Mouse (Mus musculus): ENCODE measurements at regions not wholly inside any gene's neighbourhood (a gene's known extent, or its start where the extent isn't known, plus 50 kb on each side); places are given as distances from the start of the nearest gene placed in this dataset.
A peak's percentile ranks its signal among the peaks of the same experiment; 100 is the strongest.

DNA sequence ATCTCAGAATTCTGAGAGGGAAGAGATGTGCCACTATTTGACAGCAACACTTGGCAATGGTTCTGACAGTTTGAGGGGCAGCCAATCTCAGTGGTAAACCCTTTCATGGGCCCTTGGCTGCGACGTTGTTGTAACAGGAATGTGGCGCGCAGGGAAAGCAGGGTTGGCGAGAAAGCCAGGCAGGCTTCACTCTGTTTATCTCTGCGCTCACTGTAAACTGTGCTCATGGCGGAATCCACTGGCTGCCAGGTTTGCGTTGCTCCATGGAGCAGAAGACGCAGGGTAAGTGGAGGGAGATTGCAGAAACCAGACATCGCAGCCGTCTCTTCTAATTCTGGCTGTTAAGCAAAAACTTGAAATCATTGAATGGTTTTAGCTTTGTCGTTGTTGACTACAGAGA, 465.9 kb upstream of the Pou3f3 start:
- no peak overlapping the region for H3K27ac ChIP-seq (ENCODE audit: insufficient read depth, low read length)
- H3K4me3 ChIP-seq (ENCODE audit: insufficient read depth, low read length) = no peak overlapping the region
- H3K4me1 ChIP-seq (ENCODE audit: control insufficient read depth, insufficient read depth, low read length) = no peaks in the 10 kb centered on the region
- TF ChIP-seq POLR2A (IDR thresholded peaks at IDR 0.05; ENCODE audit: low read depth, low read length) (no peak), CTCF (IDR thresholded peaks at IDR 0.05; ENCODE audit: borderline replicate concordance, insufficient read depth, low read length) (no peak)

DNA sequence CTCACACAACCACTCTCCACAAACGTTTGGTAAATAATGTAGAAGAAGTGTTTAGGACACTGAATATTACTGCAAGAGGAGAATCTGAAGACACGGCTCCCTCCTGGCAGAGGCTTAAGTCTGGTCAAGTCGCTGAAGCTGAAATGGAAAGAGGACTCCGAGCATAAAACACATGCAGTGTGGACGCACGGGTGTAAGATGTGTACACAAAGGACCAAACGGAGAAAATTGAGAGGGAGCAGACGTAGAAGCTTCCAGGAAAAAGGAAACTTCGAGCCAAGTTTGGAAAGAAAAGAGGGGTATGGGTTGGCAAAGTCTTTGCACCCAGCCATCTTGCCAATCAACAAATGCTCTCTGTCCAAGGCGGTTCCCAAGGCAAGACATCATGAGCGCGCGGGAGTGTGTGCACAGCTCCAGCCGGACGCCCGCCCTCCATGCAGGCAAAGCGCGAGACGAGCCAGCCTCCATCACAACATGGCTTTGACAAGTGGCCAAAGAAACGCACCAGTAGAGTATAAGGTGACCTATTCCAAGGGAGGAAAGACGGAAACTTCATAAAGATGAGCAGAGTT, 465.0 kb upstream of the Pou3f3 start:
- Histone ChIP-seq H3K4me1 (ENCODE audit: control insufficient read depth, insufficient read depth, low read length) (no peaks in the 10 kb centered on the region), H3K27ac (ENCODE audit: insufficient read depth, low read length) (no peak overlapping the region), H3K4me3 (ENCODE audit: insufficient read depth, low read length) (no peak overlapping the region)
- TF ChIP-seq POLR2A (IDR thresholded peaks at IDR 0.05; ENCODE audit: low read depth, low read length) = no peak
- TF ChIP-seq CTCF (IDR thresholded peaks at IDR 0.05; ENCODE audit: borderline replicate concordance, insufficient read depth, low read length) = no peak

DNA sequence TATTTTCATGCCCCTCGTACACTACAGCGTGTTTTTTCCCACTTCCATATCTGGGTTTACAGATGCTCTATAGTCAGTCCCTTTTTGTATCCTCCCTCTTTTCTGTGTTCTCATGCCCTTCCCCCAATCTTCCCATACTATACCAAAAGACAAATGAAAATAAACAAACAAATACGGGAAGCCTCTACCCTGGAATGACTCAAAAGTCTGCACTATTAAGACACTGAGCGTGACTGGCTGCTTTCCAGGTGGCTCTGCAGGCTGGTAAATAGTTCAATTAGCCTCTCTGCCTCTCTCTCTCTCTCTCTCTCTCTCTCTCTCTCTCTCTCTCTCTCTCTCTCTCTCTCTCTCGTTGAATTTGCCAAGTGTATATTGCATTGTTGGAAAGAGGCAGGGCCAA, 464.5 kb upstream of the Pou3f3 start:
- H3K4me1 ChIP-seq (ENCODE audit: control insufficient read depth, insufficient read depth, low read length) = 0 out of 2 replicates have a peak, but pooled peaks cover under 1% of the 10 kb centered on the region
- TF ChIP-seq POLR2A (IDR thresholded peaks at IDR 0.05; ENCODE audit: low read depth, low read length) (no peak), CTCF (IDR thresholded peaks at IDR 0.05; ENCODE audit: borderline replicate concordance, insufficient read depth, low read length) (no peak)
- H3K27ac ChIP-seq (ENCODE audit: insufficient read depth, low read length) = no peak overlapping the region
- no peak overlapping the region for H3K4me3 ChIP-seq (ENCODE audit: insufficient read depth, low read length)

DNA sequence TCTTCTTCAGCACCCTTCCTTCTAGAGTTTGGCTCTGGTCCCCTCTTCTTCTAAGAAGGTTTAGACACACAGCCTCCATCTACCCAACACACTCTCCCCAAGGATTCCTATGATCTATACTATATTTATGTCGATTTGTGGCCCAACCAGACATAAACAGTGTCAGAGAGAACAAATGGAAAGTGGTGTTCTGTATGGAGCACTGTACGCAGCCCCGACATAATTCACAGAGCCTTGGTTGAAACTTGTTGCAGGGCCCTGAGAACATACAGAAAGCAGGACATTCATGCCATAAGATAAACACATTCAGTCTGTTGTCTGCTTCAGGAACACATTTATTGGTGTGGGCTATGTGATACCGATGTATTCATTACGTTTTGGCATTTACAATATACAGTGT, 463.7 kb upstream of the Pou3f3 start:
- Histone ChIP-seq H3K27ac (ENCODE audit: insufficient read depth, low read length) (no peak overlapping the region), H3K4me1 (ENCODE audit: control insufficient read depth, insufficient read depth, low read length) (0 out of 2 replicates have a peak, but pooled peaks cover 2% of the 10 kb centered on the region)
- TF ChIP-seq CTCF (IDR thresholded peaks at IDR 0.05; ENCODE audit: borderline replicate concordance, insufficient read depth, low read length) = no peak
- TF ChIP-seq POLR2A (IDR thresholded peaks at IDR 0.05; ENCODE audit: low read depth, low read length) = no peak

DNA sequence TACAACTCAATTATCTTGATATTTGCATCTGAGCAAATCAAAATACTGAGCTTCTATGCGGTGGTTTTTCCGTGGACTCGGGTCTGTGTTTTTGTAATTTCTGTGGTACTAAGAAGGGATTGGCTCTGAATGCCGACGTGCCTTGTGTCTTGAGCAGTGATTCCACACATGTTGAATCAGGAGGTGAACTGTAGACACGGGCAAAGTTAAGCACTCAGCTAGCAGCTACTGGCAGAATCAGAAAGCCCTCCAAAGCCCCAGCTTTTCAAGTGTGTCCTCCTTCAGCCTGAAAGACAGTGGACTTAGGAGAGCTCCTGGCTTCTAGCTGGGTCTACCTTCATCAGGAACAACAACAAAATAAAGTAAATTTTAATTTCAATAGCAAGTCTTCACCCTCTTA, 462.9 kb upstream of the Pou3f3 start:
- no peak overlapping the region for H3K27ac ChIP-seq (ENCODE audit: insufficient read depth, low read length)
- H3K4me3 ChIP-seq (ENCODE audit: insufficient read depth, low read length) = no peak overlapping the region

More for the DNA sequence above, 463.7 kb upstream of the Pou3f3 start:
- no peak overlapping the region for H3K4me3 ChIP-seq (ENCODE audit: insufficient read depth, low read length)

DNA sequence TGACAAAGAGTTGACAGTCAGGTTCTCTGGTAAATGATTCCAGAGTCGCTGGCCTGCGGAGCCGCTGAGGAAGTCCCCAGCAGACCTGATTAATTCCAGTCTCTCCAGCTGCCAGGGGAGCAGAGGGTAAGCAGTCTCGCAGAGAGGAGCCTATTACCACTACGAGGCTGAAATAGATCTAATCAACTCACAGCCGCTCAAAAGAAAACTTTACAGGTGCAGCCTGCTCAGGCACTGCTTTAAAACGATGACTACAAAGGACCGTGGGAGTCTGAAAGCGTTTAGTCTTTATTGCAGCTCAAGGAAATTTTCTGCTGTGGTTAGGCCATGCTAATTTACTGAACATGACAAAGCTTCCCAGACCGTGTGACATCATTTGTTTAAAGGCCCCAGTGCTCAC, 462.3 kb upstream of the Pou3f3 start:
- Histone ChIP-seq H3K4me1 (ENCODE audit: control insufficient read depth, insufficient read depth, low read length) (0 out of 2 replicates have a peak, but pooled peaks cover 2% of the 10 kb centered on the region), H3K27ac (ENCODE audit: insufficient read depth, low read length) (no peak overlapping the region), H3K4me3 (ENCODE audit: insufficient read depth, low read length) (no peak overlapping the region)
- TF ChIP-seq CTCF (IDR thresholded peaks at IDR 0.05; ENCODE audit: borderline replicate concordance, insufficient read depth, low read length) (no peak), POLR2A (IDR thresholded peaks at IDR 0.05; ENCODE audit: low read depth, low read length) (no peak)

More for the DNA sequence above, 462.9 kb upstream of the Pou3f3 start:
- 0 out of 2 replicates have a peak, but pooled peaks cover 2% of the 10 kb centered on the region for H3K4me1 ChIP-seq (ENCODE audit: control insufficient read depth, insufficient read depth, low read length)
- TF ChIP-seq POLR2A (IDR thresholded peaks at IDR 0.05; ENCODE audit: low read depth, low read length) = no peak
- TF ChIP-seq CTCF (IDR thresholded peaks at IDR 0.05; ENCODE audit: borderline replicate concordance, insufficient read depth, low read length) = no peak

DNA sequence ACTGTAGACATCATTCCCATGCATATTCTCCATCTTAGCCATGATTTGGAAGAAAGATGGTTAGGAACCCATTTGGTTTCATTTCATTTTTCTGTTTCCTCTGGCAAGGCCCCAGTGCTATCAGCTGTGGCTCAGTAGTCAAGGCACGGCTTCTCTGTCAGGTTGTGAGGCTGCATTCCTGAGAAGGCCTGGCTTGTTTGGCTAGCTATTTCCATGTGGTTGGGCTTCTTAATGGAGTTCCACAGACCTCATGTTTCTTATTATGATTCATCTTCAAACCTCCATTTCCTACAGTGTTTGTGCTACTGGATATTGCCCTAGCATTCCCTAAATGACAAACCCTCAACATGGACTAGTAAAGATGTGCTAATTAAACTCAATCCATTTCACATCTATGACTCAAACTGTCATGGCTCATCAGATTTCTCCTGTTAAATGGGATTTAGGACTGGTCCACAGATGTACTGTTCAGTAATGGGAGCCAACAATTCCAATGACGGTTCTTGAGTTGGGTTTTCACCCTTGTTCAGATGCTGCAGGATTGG, 459.0 kb upstream of the Pou3f3 start:
- Histone ChIP-seq H3K27ac (ENCODE audit: insufficient read depth, low read length) (0 out of 2 replicates have a peak overlapping the region, but pooled peaks have one; percentile 21), H3K4me1 (ENCODE audit: control insufficient read depth, insufficient read depth, low read length) (0 out of 2 replicates have a peak, but pooled peaks cover 2% of the 10 kb centered on the region)
- TF ChIP-seq POLR2A (IDR thresholded peaks at IDR 0.05; ENCODE audit: low read depth, low read length) = no peak
- TF ChIP-seq CTCF (IDR thresholded peaks at IDR 0.05; ENCODE audit: borderline replicate concordance, insufficient read depth, low read length) = no peak

DNA sequence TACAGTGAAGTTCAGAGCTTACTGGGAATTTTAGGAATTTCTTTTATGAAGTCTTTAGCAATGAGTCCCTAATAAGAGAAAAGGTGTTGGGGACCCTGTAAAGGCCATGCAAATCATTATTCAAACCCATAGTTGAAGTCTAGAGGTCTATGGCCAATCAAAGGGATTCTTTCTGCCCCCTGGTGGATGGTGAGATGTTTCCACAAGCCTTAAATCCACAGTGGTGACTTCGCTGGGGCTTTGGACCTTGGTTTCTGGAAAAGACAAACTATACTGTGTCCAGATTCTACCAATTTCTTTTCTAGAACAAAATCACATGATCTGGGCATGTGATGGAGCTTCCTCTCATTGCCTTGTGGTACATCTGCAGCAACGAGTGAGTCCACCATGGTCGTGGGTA, 457.2 kb upstream of the Pou3f3 start:
- TF ChIP-seq POLR2A (IDR thresholded peaks at IDR 0.05; ENCODE audit: low read depth, low read length) (no peak), CTCF (IDR thresholded peaks at IDR 0.05; ENCODE audit: borderline replicate concordance, insufficient read depth, low read length) (no peak)
- Histone ChIP-seq H3K4me3 (ENCODE audit: insufficient read depth, low read length) (no peak overlapping the region), H3K27ac (ENCODE audit: insufficient read depth, low read length) (no peak overlapping the region), H3K4me1 (ENCODE audit: control insufficient read depth, insufficient read depth, low read length) (0 out of 2 replicates have a peak, but pooled peaks cover 2% of the 10 kb centered on the region)

More for the DNA sequence above, 459.0 kb upstream of the Pou3f3 start:
- no peak overlapping the region for H3K4me3 ChIP-seq (ENCODE audit: insufficient read depth, low read length)

DNA sequence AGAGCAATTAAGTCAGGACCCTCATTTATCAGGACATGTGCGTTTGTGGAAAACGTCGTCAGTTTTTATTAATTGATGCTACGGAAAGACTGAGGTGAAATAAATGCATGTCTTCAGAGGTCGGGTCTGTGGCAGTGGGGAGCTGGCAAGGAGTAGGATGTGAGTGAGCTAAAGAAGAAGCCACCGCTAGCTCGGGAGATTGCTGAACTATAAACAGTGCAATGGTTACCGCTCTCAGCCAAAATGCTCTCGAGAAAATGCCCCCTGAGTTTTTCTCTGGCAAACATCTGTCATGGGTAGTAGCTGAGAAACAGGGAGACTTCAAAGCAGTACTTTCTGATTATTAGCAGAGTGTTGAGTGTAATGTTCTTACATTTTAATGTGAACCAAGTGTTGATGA, 454.4 kb upstream of the Pou3f3 start:
- no peak overlapping the region for H3K27ac ChIP-seq (ENCODE audit: insufficient read depth, low read length)
- 0 out of 2 replicates have a peak, but pooled peaks cover 1% of the 10 kb centered on the region for H3K4me1 ChIP-seq (ENCODE audit: control insufficient read depth, insufficient read depth, low read length)
- no peak overlapping the region for H3K4me3 ChIP-seq (ENCODE audit: insufficient read depth, low read length)
- TF ChIP-seq POLR2A (IDR thresholded peaks at IDR 0.05; ENCODE audit: low read depth, low read length) (no peak), CTCF (IDR thresholded peaks at IDR 0.05; ENCODE audit: borderline replicate concordance, insufficient read depth, low read length) (no peak)

DNA sequence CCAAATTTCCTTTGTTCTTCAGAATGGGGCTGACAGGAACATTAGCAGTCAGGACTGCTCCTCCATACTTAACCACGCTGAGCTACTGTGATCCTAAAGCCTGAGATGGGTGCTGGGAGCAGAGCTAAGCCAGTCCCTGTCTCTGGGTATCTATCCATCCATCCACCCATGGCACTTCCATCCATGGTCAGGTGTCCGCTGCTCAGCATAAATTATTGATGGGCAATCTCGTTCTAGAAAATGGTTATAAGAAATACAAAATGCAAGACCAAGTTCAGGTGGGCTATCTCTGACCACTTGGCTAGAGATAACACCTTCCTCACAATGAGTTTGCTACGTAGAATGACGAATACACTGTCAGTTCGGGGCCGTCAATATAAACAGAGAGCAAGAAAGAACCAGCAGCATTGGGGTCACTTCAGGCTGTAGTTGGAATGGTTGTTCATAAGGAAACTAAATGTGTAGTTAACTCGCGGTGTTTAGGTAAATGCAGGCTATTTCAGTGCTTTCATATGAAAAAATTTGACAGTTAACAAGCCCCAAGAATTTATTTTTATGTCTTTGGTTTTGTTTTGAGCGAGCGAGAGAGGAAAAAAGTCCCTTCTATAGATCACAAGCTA, 453.9 kb upstream of the Pou3f3 start:
- no peak for TF ChIP-seq POLR2A (IDR thresholded peaks at IDR 0.05; ENCODE audit: low read depth, low read length)
- TF ChIP-seq CTCF (IDR thresholded peaks at IDR 0.05; ENCODE audit: borderline replicate concordance, insufficient read depth, low read length) = no peak
- Histone ChIP-seq H3K4me1 (ENCODE audit: control insufficient read depth, insufficient read depth, low read length) (no peaks in the 10 kb centered on the region), H3K4me3 (ENCODE audit: insufficient read depth, low read length) (no peak overlapping the region), H3K27ac (ENCODE audit: insufficient read depth, low read length) (no peak overlapping the region)
